Mouse (Mus musculus) hindbrain, embryonic 13.5 days (tissue): ENCODE data around the gene Plekhg5. TPM values are rescaled to one million over a fixed set of nuclear protein-coding genes. Genes with fewer than 3 reads are reported as not detected.
A peak's percentile ranks its signal among the peaks of the same experiment; 100 is the strongest.

Source experiments
- ATAC-seq: fragments of 200-750 bp; cut with Nextera tagmentation; 2 replicates; pipeline ENCODE4 v1.8.0; 2017; ENCODE audit warnings: moderate TSS enrichment; ENCODE audit not compliant: low FRiP score
- H3K27ac ChIP-seq: fragments of 300-500 bp; sonication (generic); 2 replicates; pipeline ENCODE4 v1.5.1; 2015; ENCODE audit warnings: inconsistent platforms, mild to moderate bottlenecking, moderate library complexity
- H3K27me3 ChIP-seq: fragments of 300-500 bp; sonication (generic); 2 replicates; pipeline ENCODE4 v1.6.1; 2015; ENCODE audit warnings: mild to moderate bottlenecking, inconsistent platforms
- H3K36me3 ChIP-seq: fragments of 300-500 bp; sonication (generic); 2 replicates; pipeline ENCODE4 v1.6.1; 2015; ENCODE audit warnings: mild to moderate bottlenecking, inconsistent platforms
- H3K4me1 ChIP-seq: fragments of 300-500 bp; sonication (generic); replicated peaks from 2 replicates; pipeline ENCODE4 v1.6.1; 2015; ENCODE audit warnings: inconsistent platforms
- H3K4me2 ChIP-seq: fragments of 300-500 bp; sonication (generic); 2 replicates; pipeline ENCODE4 v1.6.1; 2015; ENCODE audit warnings: inconsistent platforms, mild to moderate bottlenecking, moderate library complexity
- H3K4me3 ChIP-seq: fragments of 300-500 bp; sonication (generic); 2 replicates; pipeline ENCODE4 v1.5.1; 2015; ENCODE audit warnings: mild to moderate bottlenecking, inconsistent platforms
- H3K9ac ChIP-seq: fragments of 300-500 bp; sonication (generic); 2 replicates; pipeline ENCODE4 v1.6.1; 2015; ENCODE audit warnings: mild to moderate bottlenecking, inconsistent platforms
- H3K9me3 ChIP-seq: fragments of 300-500 bp; sonication (generic); 2 replicates; pipeline ENCODE4 v1.6.1; 2016; ENCODE audit warnings: inconsistent platforms
- WGBS: fragments of 180-500 bp; shearing (Covaris S2); methylation state at CpG from one replicate; pipeline ENCODE4 v1.1.7; 2015; 5-methylcytosine and 5-hydroxymethylcytosine counted together
- polyA plus RNA-seq: library from polyadenylated mRNA; unstranded; fragments of >200 nt; fragmentation: Nextera tagmentation; extraction: Ambion mirVana; gene quantifications from 2 replicates; pipeline ENCODE4 v1.2.1, GENCODE M21; 2015

The Plekhg5 gene
- polyA plus RNA-seq, 1 experiment from 2014 or later: 10.2 TPM

DNA sequence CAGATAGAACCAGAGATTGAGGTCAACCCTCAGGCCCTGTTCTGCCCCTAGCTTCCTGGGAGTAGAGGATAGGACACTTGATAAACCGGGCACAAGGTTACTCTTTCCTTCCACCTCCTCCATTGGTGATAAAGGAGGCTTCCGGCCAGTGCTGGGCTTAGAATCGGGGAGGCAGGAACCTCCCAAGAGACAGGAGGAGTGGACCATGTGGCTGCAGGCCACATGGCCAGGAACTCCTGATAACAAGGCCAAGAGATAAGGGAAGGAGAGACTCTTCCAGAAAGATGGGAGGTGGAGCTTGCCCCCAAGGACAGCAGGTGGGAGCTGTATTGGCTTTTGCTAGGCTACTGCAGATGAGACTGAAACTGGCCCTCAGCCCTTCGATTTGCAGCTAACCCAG lies 78.2 kb downstream of the Plekhg5 start:
- Histone ChIP-seq H3K9me3 (no peaks in the 10 kb centered on the region), H3K4me2 (no peak overlapping the region), H3K27ac (no peak overlapping the region), H3K4me1 (peaks cover 13% of the 10 kb centered on the region), H3K27me3 (peaks cover 93% of the 10 kb centered on the region), H3K36me3 (no peaks in the 10 kb centered on the region), H3K4me3 (no peak overlapping the region), H3K9ac (no peak overlapping the region)
- WGBS: 78% methylated on average over 4 of the region's 4 CpGs
- ATAC-seq: no peak

DNA sequence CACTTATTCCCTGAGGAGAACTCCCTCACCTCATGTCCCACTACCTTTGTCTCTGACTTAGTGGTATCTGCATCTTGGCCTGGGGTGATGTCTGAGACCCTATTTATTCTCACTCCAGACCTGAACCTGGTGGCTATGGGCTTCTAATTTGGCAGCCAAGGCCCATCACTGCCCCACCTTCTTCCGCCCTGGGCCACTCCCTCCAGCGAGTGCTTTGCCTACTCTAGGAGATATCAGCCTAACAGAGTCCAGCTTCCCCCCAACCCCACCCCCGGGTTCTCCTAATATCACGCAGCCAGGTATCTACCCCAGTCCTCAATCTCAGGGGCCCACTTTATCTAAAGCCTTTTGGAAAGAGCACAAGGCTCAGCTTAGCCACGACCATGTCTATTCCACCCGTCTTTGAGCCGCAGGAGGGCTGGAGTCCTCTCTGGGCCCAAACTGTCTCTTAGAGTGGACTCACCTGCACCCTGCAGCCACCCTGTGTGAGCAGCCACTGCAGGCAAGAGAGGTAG lies 79.2 kb downstream of the Plekhg5 start:
- 18% methylated on average over 7 of the region's 7 CpGs for WGBS
- no peak overlapping the region for H3K9ac ChIP-seq
- peaks cover 89% of the 10 kb centered on the region for H3K27me3 ChIP-seq
- peak overlapping the region; percentile 50 for H3K4me2 ChIP-seq
- H3K36me3 ChIP-seq: no peaks in the 10 kb centered on the region
- peaks cover 13% of the 10 kb centered on the region for H3K4me1 ChIP-seq
- H3K9me3 ChIP-seq: no peaks in the 10 kb centered on the region
- peak; percentile 6; the same call in 1 of the 2 replicates for ATAC-seq
- no peak overlapping the region for H3K27ac ChIP-seq
- peak overlapping the region; percentile 34 for H3K4me3 ChIP-seq

DNA sequence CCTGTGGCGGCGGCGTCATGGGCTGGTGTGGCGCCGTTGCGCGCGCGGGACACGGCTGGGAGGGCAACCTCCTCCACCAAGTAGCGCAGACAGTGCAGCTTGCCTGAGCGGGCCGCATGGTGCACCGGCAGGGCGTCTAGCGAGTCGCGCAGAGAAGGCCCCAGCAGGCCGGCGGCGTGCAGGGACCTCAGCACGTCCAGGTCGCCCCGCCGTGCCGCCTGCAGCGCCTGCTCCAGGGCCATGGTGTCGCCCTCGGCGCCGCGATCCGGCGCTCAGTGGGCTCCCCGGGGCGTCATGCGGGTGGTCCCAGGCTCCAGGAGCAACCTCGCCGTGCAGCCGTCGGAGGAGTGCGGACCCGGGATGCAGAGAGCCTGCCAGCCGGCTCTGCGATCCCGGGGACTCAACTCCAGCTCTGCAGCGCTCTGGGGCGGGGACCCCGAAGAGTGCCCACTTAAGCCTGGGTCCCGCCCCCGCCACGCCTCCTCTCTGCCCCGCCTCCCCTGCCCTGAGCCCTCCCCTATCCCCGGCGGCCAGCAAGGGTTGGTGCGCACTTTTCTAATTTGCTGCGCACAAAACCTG lies 79.8 kb downstream of the Plekhg5 start, which contains the start of gene Espn:
Gene Espn, minus strand, starts transcription at position 406 of the 579 bp plus-strand sequence.
- WGBS: under 1% methylated on average over 55 of the region's 57 CpGs

DNA sequence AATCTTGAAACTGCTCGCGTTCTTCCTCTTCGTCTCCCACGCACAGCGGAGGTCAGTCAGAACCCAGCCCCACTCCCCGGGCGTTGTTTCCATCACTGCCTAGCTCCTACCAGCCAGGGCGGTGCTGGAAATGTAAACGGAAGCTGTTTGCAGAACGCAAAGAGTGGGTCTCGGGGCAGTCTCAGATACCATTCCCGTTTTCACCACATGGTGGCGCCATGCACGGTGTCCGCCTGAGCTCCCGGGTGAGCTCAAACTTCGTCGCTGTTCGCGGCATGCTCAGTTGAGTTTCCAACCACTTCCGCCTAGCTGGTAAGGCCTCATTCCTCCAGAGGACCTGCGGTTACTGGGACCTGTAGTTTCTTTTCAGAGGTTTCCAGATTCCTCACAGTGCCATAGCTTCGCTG lies 81.5 kb downstream of the Plekhg5 start:
- H3K27ac ChIP-seq: no peak overlapping the region
- ATAC-seq: no peak
- 0 out of 2 replicates have a peak overlapping the region, but pooled peaks have one; percentile 29 for H3K9ac ChIP-seq
- peaks cover 93% of the 10 kb centered on the region for H3K27me3 ChIP-seq
- no peaks in the 10 kb centered on the region for H3K9me3 ChIP-seq
- WGBS: 5% methylated on average over 23 of the region's 23 CpGs
- no peaks in the 10 kb centered on the region for H3K36me3 ChIP-seq
- peak overlapping the region; percentile 37; the same call in 1 of the 2 replicates for H3K4me2 ChIP-seq
- H3K4me3 ChIP-seq: no peak overlapping the region; the same call in 1 of the 2 replicates
- H3K4me1 ChIP-seq: peaks cover 22% of the 10 kb centered on the region

More for the DNA sequence above, 79.8 kb downstream of the Plekhg5 start, which contains the start of gene Espn:
- Histone ChIP-seq H3K27ac (no peak within 1 kb of the TSS), H3K9ac (no peak within 1 kb of the TSS; the same call in 1 of the 2 replicates), H3K27me3 (peaks cover 88% of the 10 kb centered on the region), H3K9me3 (no peaks in the 10 kb centered on the region), H3K4me3 (peak within 1 kb of the TSS; percentile 34), H3K4me1 (peaks cover 13% of the 10 kb centered on the region), H3K4me2 (peak within 1 kb of the TSS; percentile 50), H3K36me3 (no peaks in the 10 kb centered on the region)
- peak; percentile 65 for ATAC-seq

DNA sequence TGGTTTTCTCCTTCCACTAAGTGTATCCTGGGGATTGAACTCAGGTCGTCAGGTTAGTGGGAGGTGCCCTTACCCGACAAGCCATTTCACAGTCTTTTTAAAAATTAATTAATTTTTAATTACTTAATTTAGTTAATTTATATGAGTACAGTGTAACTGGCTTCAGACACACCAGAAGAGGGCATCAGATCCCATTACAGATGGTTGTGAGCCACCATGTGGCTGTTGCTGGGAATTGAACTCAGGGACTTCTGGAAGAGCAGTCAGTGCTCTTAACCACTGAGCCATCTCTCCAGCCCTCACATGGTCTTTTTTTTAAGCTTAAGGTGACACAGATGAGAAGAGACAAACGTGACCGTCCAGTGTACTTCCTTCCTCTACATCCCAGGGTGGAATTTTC lies 82.7 kb downstream of the Plekhg5 start:
- Histone ChIP-seq H3K9me3 (no peaks in the 10 kb centered on the region), H3K27me3 (peaks cover 93% of the 10 kb centered on the region), H3K36me3 (no peaks in the 10 kb centered on the region), H3K27ac (no peak overlapping the region), H3K4me3 (no peak overlapping the region), H3K4me2 (no peak overlapping the region), H3K4me1 (peaks cover 34% of the 10 kb centered on the region), H3K9ac (no peak overlapping the region)
- no peak for ATAC-seq
- 72% methylated on average over 4 of the region's 4 CpGs for WGBS

DNA sequence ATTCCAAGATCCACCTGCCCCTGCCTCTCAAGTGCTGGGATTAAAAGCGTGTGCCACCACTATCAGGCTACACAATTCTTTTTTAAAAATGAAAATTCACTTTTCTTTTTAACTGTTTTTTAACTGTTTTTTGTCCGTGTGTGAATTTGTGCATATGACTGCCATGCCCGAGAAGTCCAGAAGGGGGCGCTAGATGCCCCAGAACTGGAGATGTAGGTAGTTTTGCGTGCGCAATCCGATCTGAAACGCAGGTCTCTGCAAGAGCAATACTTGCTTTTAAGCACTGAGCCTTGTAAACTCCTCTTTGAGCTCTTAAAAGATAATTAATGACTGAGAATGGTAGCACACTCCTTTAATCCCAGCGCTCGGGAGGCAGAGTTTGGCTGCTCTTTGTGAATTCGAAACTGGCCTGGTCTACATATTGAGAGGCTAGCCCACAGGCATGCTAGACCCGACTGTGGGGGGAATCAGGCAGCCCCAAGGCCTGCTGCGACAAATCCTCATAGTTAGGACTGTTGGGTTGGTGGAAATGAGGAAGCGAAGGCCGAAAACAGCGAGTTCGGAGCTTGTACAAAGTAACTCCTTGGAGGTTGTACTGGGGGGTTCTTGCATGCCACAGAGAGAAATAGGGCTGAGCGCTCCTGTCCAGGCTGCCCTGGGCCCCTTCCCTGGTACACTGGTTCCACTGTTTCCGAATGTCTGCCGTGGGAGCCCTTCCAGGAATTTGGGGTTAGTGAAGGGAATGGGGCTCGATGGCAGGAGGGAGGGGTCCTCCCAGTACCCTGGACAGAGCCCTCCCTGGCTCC lies 85.7 kb downstream of the Plekhg5 start:
- Histone ChIP-seq H3K4me3 (peak overlapping the region; percentile 22), H3K9me3 (no peaks in the 10 kb centered on the region), H3K9ac (no peak overlapping the region), H3K27ac (no peak overlapping the region), H3K27me3 (peaks cover 93% of the 10 kb centered on the region), H3K36me3 (no peaks in the 10 kb centered on the region), H3K4me2 (peak overlapping the region; percentile 23; the same call in 1 of the 2 replicates), H3K4me1 (peaks cover 28% of the 10 kb centered on the region)
- ATAC-seq: no peak
- WGBS: 17% methylated on average over 21 of the region's 21 CpGs

DNA sequence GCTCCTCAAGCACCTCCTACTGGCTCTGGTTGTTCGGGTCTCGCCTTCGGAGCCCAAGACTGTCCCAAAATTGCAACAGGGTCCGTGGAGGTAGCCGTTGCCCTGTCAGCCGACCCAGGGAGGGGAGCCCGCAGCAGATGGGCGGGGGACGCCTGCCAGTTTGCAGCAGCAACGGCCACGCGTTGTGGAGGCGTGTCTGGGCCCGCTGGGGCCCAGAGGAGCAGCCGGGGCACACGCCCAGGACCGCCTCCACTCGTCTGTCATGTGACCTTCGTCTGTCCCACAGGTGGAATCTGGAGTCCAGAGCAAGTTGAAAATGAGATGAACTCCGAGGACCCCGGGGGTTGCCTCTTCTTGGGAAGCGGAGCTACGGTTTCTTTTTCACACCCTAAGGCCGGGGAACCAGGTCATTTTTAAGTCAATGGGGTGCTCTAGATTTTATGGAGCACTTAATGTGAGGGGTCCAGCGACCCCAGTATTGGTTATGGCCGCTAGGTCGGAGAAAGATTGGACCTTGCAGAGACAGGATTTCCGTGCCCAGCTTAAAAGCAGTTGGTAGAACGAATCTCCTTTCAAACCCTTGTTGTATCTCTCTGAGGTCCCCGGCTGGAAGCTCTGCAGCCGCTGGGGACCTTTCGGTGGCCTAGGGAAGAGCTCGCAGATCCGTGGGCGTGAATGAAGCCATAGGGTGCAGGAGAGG lies 86.4 kb downstream of the Plekhg5 start, which contains the start of gene Hes2:
Gene Hes2, plus strand, starts transcription at position 283 of the 700 bp plus-strand sequence.
- H3K4me3 ChIP-seq: peak within 1 kb of the TSS; percentile 22
- no peaks in the 10 kb centered on the region for H3K36me3 ChIP-seq
- H3K4me1 ChIP-seq: peaks cover 24% of the 10 kb centered on the region
- peak within 1 kb of the TSS; percentile 23 for H3K4me2 ChIP-seq
- peaks cover 89% of the 10 kb centered on the region for H3K27me3 ChIP-seq
- H3K9me3 ChIP-seq: no peaks in the 10 kb centered on the region
- WGBS: 5% methylated on average over 35 of the region's 35 CpGs
- ATAC-seq: no peak
- no peak within 1 kb of the TSS for H3K9ac ChIP-seq
- H3K27ac ChIP-seq: no peak within 1 kb of the TSS

DNA sequence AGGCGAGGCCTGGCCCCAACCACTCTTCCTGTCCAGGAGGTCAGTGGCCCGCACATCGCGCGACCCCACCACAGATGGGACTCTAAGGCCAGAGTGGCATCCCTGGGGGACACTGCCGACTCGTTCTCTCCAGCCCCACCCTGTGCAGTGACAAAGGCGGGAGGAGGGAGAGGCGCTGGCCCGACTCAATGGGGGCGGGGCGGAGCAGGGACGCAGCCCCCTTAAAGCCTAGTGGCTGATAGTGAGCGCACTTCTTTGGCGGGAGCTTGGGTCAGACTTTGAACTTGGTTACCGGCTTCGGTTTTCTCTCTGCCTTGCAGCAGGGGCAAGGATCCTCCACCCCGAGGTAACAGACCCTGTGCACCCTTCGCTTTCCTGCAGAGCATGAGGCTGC lies 87.0 kb downstream of the Plekhg5 start:
- no peak overlapping the region for H3K27ac ChIP-seq
- peaks cover 24% of the 10 kb centered on the region for H3K4me1 ChIP-seq
- H3K9me3 ChIP-seq: no peaks in the 10 kb centered on the region
- H3K36me3 ChIP-seq: no peaks in the 10 kb centered on the region
- peak overlapping the region; percentile 23 for H3K4me2 ChIP-seq
- peak overlapping the region; percentile 22 for H3K4me3 ChIP-seq
- peaks cover 89% of the 10 kb centered on the region for H3K27me3 ChIP-seq
- no peak for ATAC-seq
- no peak overlapping the region for H3K9ac ChIP-seq
- WGBS: under 1% methylated on average over 19 of the region's 19 CpGs

DNA sequence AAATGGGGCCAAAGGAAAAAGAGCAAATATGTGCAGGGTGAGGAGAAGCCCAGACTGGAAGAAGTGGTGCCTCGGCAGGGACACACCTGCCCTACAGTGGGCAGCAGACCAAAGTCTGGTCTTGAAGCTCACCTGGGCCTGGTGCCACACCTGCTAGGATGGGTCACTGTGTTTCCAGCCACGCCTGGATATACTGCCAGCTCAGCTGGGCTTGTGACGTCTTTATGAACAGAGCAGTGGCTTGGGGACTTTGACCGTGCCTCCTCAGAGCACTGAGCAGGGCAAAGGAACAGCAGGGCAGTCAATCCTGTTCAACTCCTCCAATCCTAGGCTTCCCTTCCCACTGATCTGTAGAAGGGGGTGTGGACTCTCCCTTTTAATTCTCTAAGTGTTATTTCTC lies 88.5 kb downstream of the Plekhg5 start:
- Histone ChIP-seq H3K9ac (no peak overlapping the region), H3K4me3 (no peak overlapping the region), H3K4me2 (no peak overlapping the region), H3K9me3 (no peaks in the 10 kb centered on the region), H3K36me3 (no peaks in the 10 kb centered on the region), H3K27me3 (peaks cover 79% of the 10 kb centered on the region), H3K27ac (no peak overlapping the region), H3K4me1 (peaks cover 24% of the 10 kb centered on the region)
- ATAC-seq: no peak
- 48% methylated on average over 4 of the region's 4 CpGs for whole genome bisulfite sequencing

DNA sequence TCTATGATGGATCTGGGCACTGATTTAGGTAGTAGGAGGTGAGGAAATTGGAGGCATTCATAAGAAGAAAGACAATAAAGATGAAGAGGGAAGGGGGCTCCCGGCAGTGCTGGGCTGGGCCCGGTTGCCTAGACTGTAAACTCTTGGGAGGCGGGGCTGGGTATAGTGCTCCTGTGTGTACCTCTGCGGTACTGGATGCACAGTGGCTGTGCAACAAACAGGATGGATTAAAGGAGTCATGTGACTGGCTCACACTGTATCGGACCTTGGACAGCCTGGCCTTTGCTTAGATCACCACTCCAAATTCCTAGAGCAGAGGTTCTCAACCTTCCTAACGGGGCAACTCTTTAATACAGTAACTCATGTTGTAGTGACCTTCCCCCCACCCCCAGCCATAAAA lies 89.3 kb downstream of the Plekhg5 start:
- Histone ChIP-seq H3K9me3 (no peaks in the 10 kb centered on the region), H3K4me1 (peaks cover 24% of the 10 kb centered on the region), H3K27ac (no peak overlapping the region), H3K4me2 (no peak overlapping the region), H3K36me3 (no peaks in the 10 kb centered on the region), H3K9ac (no peak overlapping the region), H3K4me3 (no peak overlapping the region), H3K27me3 (peaks cover 79% of the 10 kb centered on the region)
- no peak for ATAC-seq
- WGBS: 79% methylated on average over 6 of the region's 6 CpGs

DNA sequence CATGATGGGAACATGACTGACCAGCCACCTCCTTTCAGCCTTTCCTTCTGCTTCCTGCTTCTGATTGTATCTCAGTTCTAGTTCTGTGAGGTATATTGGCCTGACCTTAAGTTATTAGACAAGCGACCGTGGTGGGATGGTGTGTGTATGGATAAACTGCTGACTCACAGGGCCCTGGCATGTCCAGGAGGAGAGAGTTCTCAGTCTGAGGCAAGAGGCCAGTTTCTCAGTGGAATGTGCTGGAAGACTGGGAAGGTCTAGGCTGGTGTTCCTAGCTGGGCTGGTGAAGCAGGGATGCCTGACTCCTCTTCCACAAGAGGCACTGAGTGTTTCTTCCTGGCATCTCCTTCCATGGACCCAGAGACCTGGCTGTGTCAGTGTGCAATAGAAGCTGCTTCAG lies 90.5 kb downstream of the Plekhg5 start:
- no peak for ATAC-seq
- no peak overlapping the region for H3K27ac ChIP-seq
- peaks cover 24% of the 10 kb centered on the region for H3K4me1 ChIP-seq
- no peak overlapping the region for H3K9ac ChIP-seq
- no peaks in the 10 kb centered on the region for H3K9me3 ChIP-seq
- H3K4me2 ChIP-seq: no peak overlapping the region
- H3K27me3 ChIP-seq: peaks cover 74% of the 10 kb centered on the region
- H3K4me3 ChIP-seq: no peak overlapping the region
- no peaks in the 10 kb centered on the region for H3K36me3 ChIP-seq
- 90% methylated on average over 2 of the region's 2 CpGs for WGBS
